19 mouse cellular contexts compared by ENCODE assay signal in the genomic region with DNA sequence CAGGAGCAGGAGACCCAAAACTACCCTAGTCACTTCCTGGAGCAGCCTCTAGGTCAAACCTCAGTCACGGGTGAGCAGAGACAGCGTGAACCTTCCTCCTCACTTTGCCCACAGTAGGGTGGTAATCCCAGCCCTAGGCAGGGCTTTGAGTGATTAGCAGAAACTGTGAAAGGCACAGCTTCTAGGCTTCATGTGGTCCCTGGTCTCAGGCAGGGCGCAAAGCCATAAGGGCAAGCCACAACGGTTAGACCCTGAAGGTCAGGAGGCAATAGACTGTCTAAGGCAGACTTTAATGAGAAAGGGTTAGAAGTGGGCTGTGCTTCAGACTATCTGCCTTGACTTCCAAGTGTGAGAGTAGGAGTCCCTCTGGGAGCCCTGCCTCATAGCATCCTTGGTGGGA. TPM values are rescaled to one million over a fixed set of nuclear protein-coding genes. Genes with fewer than 3 reads are reported as not detected.
DNase-seq lines count a peak whose midpoint lies in the region; ATAC-seq and TF ChIP-seq lines count a peak whose summit lies in the region.
"Had no signal": no experiment of that assay in that cellular context is flagged by ENCODE, and none has a peak within 500 bp of the region (broad histone marks: within the 10 kb centered on the region; RNA-seq: fewer than 3 reads in every experiment).

No protein-coding gene starts in this region.

- TF ChIP-seq EP300 in heart, postnatal 0 days (IDR thresholded peaks at IDR 0.05; ENCODE audit: low read depth), result no peak

- peaks cover 64% of the 10 kb centered on the region for H3K79me2 ChIP-seq in myocyte (ENCODE audit: control insufficient read depth, insufficient read depth)

- DNase-seq in heart, postnatal 0 days (ENCODE audit: low spot score), result no peak
- no peak for DNase-seq in heart, adult 11 months
- DNase-seq in hindbrain, embryonic 14.5 days (ENCODE audit: low spot score), result no peak
- no peak for DNase-seq in cerebellum, adult 18-20 months
- DNase-seq: adrenal gland, adult 2 months; adrenal gland, postnatal 14 days; gastrocnemius, postnatal 25 days had no signal

- 0 out of 2 replicates have a peak overlapping the region, but pooled peaks have one; percentile 16 for H3K27ac ChIP-seq in heart, postnatal 0 days (ENCODE audit: low read depth)
- 0 out of 2 replicates have a peak overlapping the region, but pooled peaks have one; percentile 23 for H3K27ac ChIP-seq in neural tube, embryonic 13.5 days (replicated peaks)
- no peak overlapping the region for H3K27ac ChIP-seq in neural tube, embryonic 15.5 days (replicated peaks)
- H3K27ac ChIP-seq in hindbrain, embryonic 14.5 days, result no peak overlapping the region
- H3K27ac ChIP-seq: forebrain, embryonic 10.5 days; forebrain, embryonic 13.5 days; heart, embryonic 15.5 days; hindbrain, embryonic 12.5 days had no signal

- no peak overlapping the region for H3K9ac ChIP-seq in heart, postnatal 0 days (replicated peaks; ENCODE audit: low read depth, low read length)
- H3K9ac ChIP-seq in neural tube, embryonic 13.5 days, result no peak overlapping the region
- H3K9ac ChIP-seq in neural tube, embryonic 15.5 days (replicated peaks), result no peak overlapping the region
- no peak overlapping the region for H3K9ac ChIP-seq in hindbrain, embryonic 14.5 days
- H3K9ac ChIP-seq: forebrain, embryonic 13.5 days; heart, embryonic 12.5 days; heart, embryonic 15.5 days; hindbrain, embryonic 12.5 days had no signal

- no peak overlapping the region for H3K4me2 ChIP-seq in heart, postnatal 0 days (ENCODE audit: low read depth, low read length)
- H3K4me2 ChIP-seq in neural tube, embryonic 13.5 days, result no peak overlapping the region
- H3K4me2 ChIP-seq in neural tube, embryonic 15.5 days, result no peak overlapping the region
- H3K4me2 ChIP-seq in myocyte (ENCODE audit: low read depth), result no peak overlapping the region
- H3K4me2 ChIP-seq in hindbrain, embryonic 14.5 days (replicated peaks), result no peak overlapping the region
- H3K4me2 ChIP-seq: forebrain, embryonic 13.5 days; heart, embryonic 12.5 days; heart, embryonic 15.5 days; hindbrain, embryonic 12.5 days had no signal

- WGBS in heart, postnatal 0 days, result 77% methylated on average over 4 of the region's 4 CpGs
- 86% methylated on average over 4 of the region's 4 CpGs for WGBS in neural tube, embryonic 13.5 days
- WGBS in neural tube, embryonic 15.5 days, result 85% methylated on average over 4 of the region's 4 CpGs
- WGBS in hindbrain, embryonic 14.5 days, result 96% methylated on average over 4 of the region's 4 CpGs

- H3ac ChIP-seq in myocyte (ENCODE audit: control insufficient read depth, insufficient read length), result no peak overlapping the region

- H3K9me3 ChIP-seq in heart, postnatal 0 days (replicated peaks; ENCODE audit: control insufficient read depth, low read length), result no peaks in the 10 kb centered on the region
- no peaks in the 10 kb centered on the region for H3K9me3 ChIP-seq in neural tube, embryonic 13.5 days
- H3K9me3 ChIP-seq in neural tube, embryonic 15.5 days (replicated peaks), result no peaks in the 10 kb centered on the region
- H3K9me3 ChIP-seq in hindbrain, embryonic 14.5 days (ENCODE audit: control insufficient read depth, low read length), result no peaks in the 10 kb centered on the region
- H3K9me3 ChIP-seq: forebrain, embryonic 10.5 days; forebrain, embryonic 13.5 days; heart, embryonic 12.5 days; heart, embryonic 15.5 days; hindbrain, embryonic 12.5 days had no signal

- no peak for TF ChIP-seq CTCF in heart, postnatal 0 days (IDR thresholded peaks at IDR 0.05; ENCODE audit: low read depth)

- ATAC-seq in heart, postnatal 0 days (ENCODE audit: insufficient read depth, low read depth), result no peak
- ATAC-seq in neural tube, embryonic 13.5 days (ENCODE audit: low read depth), result no peak
- ATAC-seq in neural tube, embryonic 15.5 days (ENCODE audit: low FRiP score), result no peak
- no peak for ATAC-seq in hindbrain, embryonic 14.5 days (ENCODE audit: low FRiP score)
- ATAC-seq: CD4-positive, CD25-positive, alpha-beta regulatory T cell, adult 4 months; forebrain, embryonic 13.5 days; forebrain, embryonic 16.5 days; hindbrain, embryonic 16.5 days; intestine, embryonic 16.5 days had no signal

- H3K27me3 ChIP-seq in heart, postnatal 0 days (ENCODE audit: control insufficient read depth, insufficient read depth, low read length), result no peaks in the 10 kb centered on the region
- H3K27me3 ChIP-seq in neural tube, embryonic 13.5 days, result no peaks in the 10 kb centered on the region
- no peaks in the 10 kb centered on the region for H3K27me3 ChIP-seq in neural tube, embryonic 15.5 days (replicated peaks)
- H3K27me3 ChIP-seq in myocyte (ENCODE audit: control insufficient read depth, insufficient read depth, insufficient read length), result no peaks in the 10 kb centered on the region
- no peaks in the 10 kb centered on the region for H3K27me3 ChIP-seq in hindbrain, embryonic 14.5 days (ENCODE audit: control insufficient read depth, insufficient read depth, low read length)
- H3K27me3 ChIP-seq: forebrain, embryonic 13.5 days; heart, embryonic 12.5 days; heart, embryonic 15.5 days; hindbrain, embryonic 12.5 days had no signal

- H3K4me3 ChIP-seq in heart, postnatal 0 days (ENCODE audit: low read depth, low read length), result no peak overlapping the region
- no peak overlapping the region for H3K4me3 ChIP-seq in neural tube, embryonic 13.5 days
- no peak overlapping the region for H3K4me3 ChIP-seq in neural tube, embryonic 15.5 days (replicated peaks)
- no peak overlapping the region for H3K4me3 ChIP-seq in myocyte
- no peak overlapping the region for H3K4me3 ChIP-seq in hindbrain, embryonic 14.5 days (replicated peaks; ENCODE audit: low read length)
- H3K4me3 ChIP-seq: forebrain, embryonic 10.5 days; forebrain, embryonic 13.5 days; heart, embryonic 12.5 days; heart, embryonic 15.5 days; hindbrain, embryonic 12.5 days had no signal

- H3K4me1 ChIP-seq in heart, postnatal 0 days (ENCODE audit: control insufficient read depth, insufficient read depth), result peaks cover 19% of the 10 kb centered on the region
- H3K4me1 ChIP-seq in neural tube, embryonic 13.5 days (replicated peaks), result peaks cover 16% of the 10 kb centered on the region
- peaks cover 16% of the 10 kb centered on the region for H3K4me1 ChIP-seq in neural tube, embryonic 15.5 days
- peaks cover 21% of the 10 kb centered on the region for H3K4me1 ChIP-seq in hindbrain, embryonic 14.5 days (replicated peaks; ENCODE audit: control insufficient read depth, insufficient read depth, low read length)

- peak; percentile 31 for TF ChIP-seq POLR2A in myocyte (IDR thresholded peaks at IDR 0.05; ENCODE audit: insufficient read length, low read depth)

- H3K36me3 ChIP-seq in heart, postnatal 0 days (replicated peaks; ENCODE audit: control insufficient read depth, insufficient read depth, low read length), result peaks cover 85% of the 10 kb centered on the region
- H3K36me3 ChIP-seq in neural tube, embryonic 13.5 days, result peaks cover 77% of the 10 kb centered on the region
- H3K36me3 ChIP-seq in neural tube, embryonic 15.5 days, result peaks cover 73% of the 10 kb centered on the region
- H3K36me3 ChIP-seq in myocyte (ENCODE audit: control insufficient read depth, insufficient read depth), result peaks cover 94% of the 10 kb centered on the region
- H3K36me3 ChIP-seq in hindbrain, embryonic 14.5 days (replicated peaks; ENCODE audit: control insufficient read depth, insufficient read depth), result peaks cover 74% of the 10 kb centered on the region

TF ChIP-seq in myocyte, 11 proteins besides CTCF, POLR2A, EP300 and RAD21:
- TF ChIP-seq POLR2AphosphoS2 (IDR thresholded peaks at IDR 0.05; ENCODE audit: insufficient read length, low read depth), result peak; percentile 80
- no peak for TF ChIP-seq MYOD1 (IDR thresholded peaks at IDR 0.05; ENCODE audit: control insufficient read depth in 1 of 3, insufficient read length in 2 of 3, low read depth in 2 of 3)
- TF ChIP-seq USF1 (IDR thresholded peaks at IDR 0.05; ENCODE audit: low read depth), result no peak
- no peak for TF ChIP-seq CEBPB (IDR thresholded peaks at IDR 0.05; ENCODE audit: insufficient read depth, poor library complexity, severe bottlenecking)
- TF ChIP-seq E2F4 (IDR thresholded peaks at IDR 0.05; ENCODE audit: insufficient read depth), result no peak
- TF ChIP-seq MYOG (IDR thresholded peaks at IDR 0.05; ENCODE audit: control insufficient read depth in 1 of 3, insufficient read depth in 1 of 3, insufficient read length in 2 of 3, low read depth in 2 of 3), result no peak
- no peak for TF ChIP-seq MAX (IDR thresholded peaks at IDR 0.05; ENCODE audit: low read depth)
- TF ChIP-seq REST (IDR thresholded peaks at IDR 0.05; ENCODE audit: insufficient read depth, insufficient read length), result no peak

RNA-seq across cellular contexts. Expression of a gene that starts 9.7 kb away (rescaled TPM):
- total RNA-seq in heart, postnatal 0 days (2014; rRNA removed; ENCODE audit: low replicate concordance), result 122 and 224 TPM in 2 replicates
- 5.0 and 5.2 TPM in 2 replicates for polyA plus RNA-seq in heart, postnatal 0 days (2015; fragmentation: Nextera tagmentation; extraction: Ambion mirVana)
- 2.6 and 3.0 TPM in 2 replicates for polyA plus RNA-seq in neural tube, embryonic 13.5 days (2015; fragmentation: Nextera tagmentation; extraction: Ambion mirVana)
- 4.1 and 4.8 TPM in 2 replicates for polyA plus RNA-seq in neural tube, embryonic 15.5 days (2015; fragmentation: Nextera tagmentation; extraction: Ambion mirVana)
- polyA plus RNA-seq in myocyte (2012; fragmentation: generic; extraction: Trizol), result 177 TPM
- polyA plus RNA-seq in hindbrain, embryonic 14.5 days (2014; fragmentation: Nextera tagmentation; extraction: Ambion mirVana), result 4.1 and 6.5 TPM in 2 replicates
- polyA plus RNA-seq: CD4-positive, CD25-positive, alpha-beta regulatory T cell, adult 4 months had no signal

Comparison
In these comparisons a context has a peak if more than half of its experiments do, and no peak if none do; other contexts are left out.
1. H3K27ac ChIP-seq: peak in heart, postnatal 0 days (single experiment) and neural tube, embryonic 13.5 days (single experiment); none in neural tube, embryonic 15.5 days (single experiment) and hindbrain, embryonic 14.5 days (single experiment).
2. RNA of a gene that starts 9.7 kb away (polyA plus RNA-seq): 177 TPM in myocyte (single experiment); 4.1 to 6.5 TPM in hindbrain, embryonic 14.5 days, 5.0 to 5.2 TPM in heart, postnatal 0 days, 4.1 to 4.8 TPM in neural tube, embryonic 15.5 days and 2.6 to 3.0 TPM in neural tube, embryonic 13.5 days; every median in the first group is over 10 times any median in the second.